Mouse (Mus musculus) neutrophil, adult 5-6 weeks (primary cell): ENCODE results near the gene Dlg4. TPM values are rescaled to one million over a fixed set of nuclear protein-coding genes. Genes with fewer than 3 reads are reported as not detected.
"Not testable (repeated sequence)": the region's sequence is repeated elsewhere in the genome, so short reads cannot be mapped to it uniquely, and the experiment has no call there.

Experiments
- ATAC-seq: fragments of 151-379, 151-347 bp; 2 replicates; pipeline ENCODE4 v1.8.0; 2017; ENCODE audit warnings: mild to moderate bottlenecking, moderate TSS enrichment; ENCODE audit not compliant: insufficient number of reproducible peaks, poor library complexity, low FRiP score, severe bottlenecking; ENCODE audit errors: extremely low read depth
- total RNA-seq: library from RNA; stranded (forward); fragments of 200-1000 nt; gene quantifications from 2 replicates; pipeline ENCODE4 v1.2.3, GENCODE M21; 2017

Gene Dlg4
- total RNA-seq, 1 experiment from 2014 or later = 2.4 TPM

DNA sequence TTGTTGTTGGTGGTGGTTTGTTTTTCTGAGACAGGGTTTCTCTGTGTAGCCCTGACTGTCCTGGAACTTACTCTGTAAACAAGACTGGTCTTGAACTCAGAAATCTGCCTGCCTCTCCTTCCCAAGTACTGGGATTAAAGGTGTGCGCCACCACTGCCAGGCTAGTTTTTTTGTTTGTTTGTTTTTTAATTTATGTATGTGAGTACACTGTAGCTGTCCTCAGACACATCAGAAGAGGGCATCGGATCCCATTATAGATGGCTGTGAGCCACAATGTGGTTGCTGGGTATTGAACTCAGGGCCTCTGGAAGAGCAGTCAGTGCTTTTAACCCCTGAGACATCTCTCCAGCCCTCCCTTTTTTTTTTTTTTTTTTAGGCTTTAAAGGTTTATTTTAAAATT is 565 bp upstream of the Dlg4 start:
- not testable (repeated sequence) for ATAC-seq

- no peak for ATAC-seq
Measured at GRCm38 (mm10) chr11:70017199-70017767, 541 bp downstream of the Dlg4 start.

DNA sequence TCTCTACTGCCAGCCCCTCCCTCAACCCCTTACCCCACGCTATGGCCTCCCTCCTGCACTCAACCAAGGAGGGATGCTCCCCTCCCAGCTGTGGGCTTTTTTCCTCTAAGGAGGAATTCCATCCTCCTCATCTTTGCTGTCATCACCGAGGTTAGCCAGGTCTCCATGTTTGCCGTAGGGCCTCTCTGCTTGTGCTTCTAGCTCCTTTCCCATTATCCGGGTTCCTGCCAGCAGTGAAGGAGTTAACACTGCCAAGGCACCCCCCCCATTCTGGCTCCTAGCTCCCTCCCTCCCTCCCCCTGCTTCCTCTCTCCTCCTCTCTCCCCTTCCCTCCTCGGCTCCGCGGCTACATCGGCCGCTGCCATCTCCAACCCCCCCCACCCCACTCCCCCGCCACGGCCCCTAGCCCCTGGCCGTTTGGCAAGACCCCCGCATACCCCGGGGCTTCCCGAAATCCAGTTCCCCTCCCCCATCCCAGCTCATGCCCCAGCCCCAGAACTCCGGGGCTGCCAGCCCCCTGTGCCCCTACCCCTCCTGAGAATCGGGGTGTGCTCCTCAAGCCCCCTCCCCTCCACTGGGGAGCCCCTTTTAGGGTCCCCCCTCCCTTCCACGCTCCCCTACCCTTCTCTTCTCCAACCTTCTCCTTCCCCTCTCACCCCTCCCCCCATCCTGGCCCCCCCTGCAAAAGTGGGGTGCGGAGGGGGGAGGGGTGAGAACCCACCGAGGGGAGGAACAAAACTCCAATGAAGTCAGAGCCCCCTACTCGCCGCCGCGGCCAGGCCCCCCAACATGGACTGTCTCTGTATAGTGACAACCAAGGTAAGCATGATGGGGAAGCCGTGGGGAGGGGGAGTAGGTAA is 1.6 kb downstream of the Dlg4 start:
- ATAC-seq = no peak

DNA sequence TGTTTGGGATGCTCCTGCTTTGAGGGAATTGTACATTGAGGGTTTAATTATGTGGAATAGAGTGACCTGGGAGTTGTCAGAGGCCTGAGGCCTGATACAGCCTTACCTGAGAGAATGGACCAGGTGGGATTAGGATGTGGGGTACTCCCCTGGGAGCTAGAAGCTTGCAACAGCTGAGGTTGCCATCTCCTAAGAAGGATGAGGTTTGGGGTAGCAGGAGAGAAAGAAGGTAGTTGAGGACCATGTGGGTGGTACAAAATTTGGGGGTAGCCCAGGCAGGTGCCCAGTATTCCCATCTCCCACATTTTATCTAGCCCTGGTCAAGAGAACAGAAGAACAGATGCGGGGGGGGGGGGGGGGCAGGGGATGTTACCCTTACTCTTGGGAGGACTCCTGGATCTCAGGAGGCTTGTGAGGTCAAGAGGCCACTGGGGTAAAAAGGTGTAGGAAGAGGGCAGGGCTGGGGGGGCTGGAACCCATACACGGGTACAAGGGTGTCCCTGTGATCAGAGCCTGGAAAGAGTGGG is 2.8 kb downstream of the Dlg4 start:
- no peak for ATAC-seq

GRCm38 (mm10) chr11:70020022-70020631 is 3.4 kb downstream of the Dlg4 start:
- no peak for ATAC-seq

GRCm38 (mm10) chr11:70020731-70021263 is 4.1 kb downstream of the Dlg4 start:
- ATAC-seq = peak; percentile 79

GRCm38 (mm10) chr11:70021264-70022132 is 4.8 kb downstream of the Dlg4 start:
- ATAC-seq = peak; percentile 66

DNA sequence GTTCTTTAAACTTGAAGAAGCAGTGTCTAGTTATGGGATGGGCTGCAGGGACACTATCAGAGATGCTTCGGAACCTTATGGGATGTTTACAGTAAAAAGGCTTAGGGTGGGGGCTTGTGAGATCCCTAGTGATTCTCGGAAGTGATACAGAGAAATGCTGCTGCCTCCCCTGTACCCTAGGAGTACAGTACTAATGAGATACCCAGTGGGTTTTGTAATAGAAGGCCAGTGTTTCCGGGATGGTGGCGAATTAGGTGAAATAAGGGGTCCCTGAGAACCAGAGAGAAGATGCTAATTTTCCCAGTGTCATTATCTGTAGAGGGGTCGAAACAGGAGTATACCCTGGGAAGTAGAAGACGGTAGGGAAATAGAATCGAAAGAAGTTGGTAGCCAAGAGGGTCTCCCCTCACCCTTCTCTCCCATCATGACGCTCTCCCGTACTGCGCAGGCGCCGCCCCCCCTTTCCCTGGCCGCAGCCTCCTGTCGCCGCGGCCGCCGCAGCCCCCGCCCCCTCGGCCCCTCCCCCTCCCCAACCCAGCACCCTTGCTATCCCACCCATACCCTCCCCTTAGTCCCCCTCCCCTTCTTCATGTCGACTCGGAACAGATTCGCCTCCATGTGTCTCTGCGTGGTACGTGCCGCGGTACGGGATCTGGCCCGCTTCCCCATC is 6.9 kb downstream of the Dlg4 start:
- no peak for ATAC-seq

DNA sequence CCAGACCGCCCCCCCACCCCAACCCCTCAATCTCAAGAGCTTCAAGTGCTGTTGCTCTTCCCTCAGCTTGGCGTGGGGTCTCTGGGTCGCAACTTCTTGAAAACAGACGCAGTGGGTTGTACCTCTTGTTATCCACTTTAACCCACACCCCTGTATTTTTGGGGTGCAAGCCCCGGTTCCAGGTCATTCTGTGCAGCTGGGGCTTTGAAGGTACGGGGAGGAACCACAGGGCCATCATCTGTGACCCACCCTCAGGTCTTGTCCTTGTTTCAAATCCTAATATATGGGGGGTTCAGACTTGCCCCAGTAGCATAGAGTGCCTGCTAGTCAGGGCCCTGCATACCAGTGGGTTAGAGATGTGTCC is 7.4 kb downstream of the Dlg4 start:
- no peak for ATAC-seq

- no peak for ATAC-seq
Measured at GRCm38 (mm10) chr11:70026689-70027088, 9.9 kb downstream of the Dlg4 start.

DNA sequence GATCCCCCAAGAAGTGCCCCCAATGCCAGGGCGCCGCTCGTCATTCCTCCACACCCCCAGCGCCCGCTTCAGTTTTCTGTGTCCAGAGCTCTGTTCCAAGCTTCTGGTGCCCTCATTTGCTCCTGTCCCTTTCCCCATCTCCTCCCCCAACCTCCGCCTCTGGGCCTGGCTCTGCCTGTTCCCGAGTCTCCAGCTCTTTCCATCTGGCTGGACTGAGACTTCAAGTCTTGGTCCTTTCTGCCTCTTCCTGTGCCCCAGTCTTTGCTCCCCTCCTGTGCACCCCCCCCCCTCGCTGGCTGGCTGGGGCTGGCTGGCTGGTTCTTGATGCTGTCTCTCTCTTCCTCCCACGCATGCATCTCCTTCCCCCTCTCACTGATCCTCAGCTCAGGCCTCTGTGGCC is 10.7 kb downstream of the Dlg4 start:
- ATAC-seq = no peak

GRCm38 (mm10) chr11:70028401-70029129 is 11.8 kb downstream of the Dlg4 start:
- no peak for ATAC-seq

DNA sequence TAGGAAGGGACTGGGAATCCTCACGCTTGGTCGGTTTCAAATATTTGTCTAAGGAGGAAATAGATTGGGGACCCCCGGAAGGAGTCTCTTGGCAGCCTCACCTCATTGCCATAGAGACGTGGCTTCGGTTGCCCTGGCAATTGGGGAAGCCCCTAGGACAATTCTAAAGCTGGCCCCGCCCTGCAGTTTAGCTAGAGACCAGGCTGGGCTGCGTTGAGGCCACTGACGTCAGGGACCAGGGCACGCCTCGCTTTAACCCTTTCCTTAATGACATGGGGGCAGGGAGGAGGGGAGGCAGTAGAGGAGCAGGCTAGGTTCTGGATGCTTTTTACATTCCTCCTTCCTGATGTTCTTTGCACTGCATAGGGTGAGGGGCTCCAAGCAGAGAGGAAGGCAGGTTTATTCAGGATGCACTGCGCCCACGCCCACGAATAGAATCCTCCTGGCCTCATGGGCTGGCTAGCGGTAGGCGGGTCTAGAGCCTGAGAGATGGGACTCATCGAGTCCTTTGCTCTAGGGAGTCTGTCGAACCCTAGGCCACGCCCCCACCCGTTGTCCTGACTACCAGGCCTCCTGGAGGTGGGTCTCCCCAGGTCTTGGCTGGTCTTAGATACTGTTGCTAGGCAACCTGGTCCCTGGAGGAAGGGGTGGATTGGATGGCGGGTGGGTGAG is 12.5 kb downstream of the Dlg4 start:
- ATAC-seq = peak; percentile 63

GRCm38 (mm10) chr11:70029829-70030550 is 13.2 kb downstream of the Dlg4 start:
- ATAC-seq = no peak

GRCm38 (mm10) chr11:70030651-70031320 is 14.0 kb downstream of the Dlg4 start:
- no peak for ATAC-seq

GRCm38 (mm10) chr11:70031321-70031670 is 14.6 kb downstream of the Dlg4 start:
- no peak for ATAC-seq
